Mouse (Mus musculus): ENCODE results near the gene Spag17.

Spag17 gene

GRCm38 (mm10) chr3:100032969-100033368 is 147.8 kb downstream of the Spag17 start:
- no peaks in the 10 kb centered on the region for H3K36me3 ChIP-seq (ENCODE audit: control insufficient read depth, insufficient read depth, low read length, poor library complexity, severe bottlenecking)
- no peaks in the 10 kb centered on the region for H3K27me3 ChIP-seq (ENCODE audit: control insufficient read depth, insufficient read depth, low read length, poor library complexity, severe bottlenecking)
- DNase-seq (ENCODE audit: low read depth, low spot score) = no peak

- H3K27me3 ChIP-seq (ENCODE audit: control insufficient read depth, insufficient read depth, low read length, poor library complexity, severe bottlenecking) = no peaks in the 10 kb centered on the region
- DNase-seq (ENCODE audit: low read depth, low spot score) = no peak
- no peaks in the 10 kb centered on the region for H3K36me3 ChIP-seq (ENCODE audit: control insufficient read depth, insufficient read depth, low read length, poor library complexity, severe bottlenecking)
Observed at GRCm38 (mm10) chr3:100034366-100034956, 149.3 kb downstream of the Spag17 start.

GRCm38 (mm10) chr3:100035097-100035496 is 149.9 kb downstream of the Spag17 start:
- Histone ChIP-seq H3K36me3 (ENCODE audit: control insufficient read depth, insufficient read depth, low read length, poor library complexity, severe bottlenecking) (no peaks in the 10 kb centered on the region), H3K27me3 (ENCODE audit: control insufficient read depth, insufficient read depth, low read length, poor library complexity, severe bottlenecking) (no peaks in the 10 kb centered on the region)
- no peak for DNase-seq (ENCODE audit: low read depth, low spot score)

- Histone ChIP-seq H3K36me3 (ENCODE audit: control insufficient read depth, insufficient read depth, low read length, poor library complexity, severe bottlenecking) (no peaks in the 10 kb centered on the region), H3K27me3 (ENCODE audit: control insufficient read depth, insufficient read depth, low read length, poor library complexity, severe bottlenecking) (no peaks in the 10 kb centered on the region)
- DNase-seq (ENCODE audit: low read depth, low spot score) = no peak
Observed at GRCm38 (mm10) chr3:100036846-100037245, 151.6 kb downstream of the Spag17 start.

GRCm38 (mm10) chr3:100074406-100074805 is 189.2 kb downstream of the Spag17 start:
- Histone ChIP-seq H3K27me3 (ENCODE audit: control insufficient read depth, insufficient read depth, low read length, poor library complexity, severe bottlenecking) (no peaks in the 10 kb centered on the region), H3K36me3 (ENCODE audit: control insufficient read depth, insufficient read depth, low read length, poor library complexity, severe bottlenecking) (no peaks in the 10 kb centered on the region)
- DNase-seq (ENCODE audit: low read depth, low spot score) = no peak

GRCm38 (mm10) chr3:100102386-100103092 is 217.3 kb downstream of the Spag17 start:
- Histone ChIP-seq H3K27me3 (ENCODE audit: control insufficient read depth, insufficient read depth, low read length, poor library complexity, severe bottlenecking) (no peaks in the 10 kb centered on the region), H3K36me3 (ENCODE audit: control insufficient read depth, insufficient read depth, low read length, poor library complexity, severe bottlenecking) (no peaks in the 10 kb centered on the region)
- no peak for DNase-seq (ENCODE audit: low read depth, low spot score)

GRCm38 (mm10) chr3:100106736-100107135 is 221.5 kb downstream of the Spag17 start:
- no peak for DNase-seq (ENCODE audit: low read depth, low spot score)
- H3K27me3 ChIP-seq (ENCODE audit: control insufficient read depth, insufficient read depth, low read length, poor library complexity, severe bottlenecking) = no peaks in the 10 kb centered on the region
- H3K36me3 ChIP-seq (ENCODE audit: control insufficient read depth, insufficient read depth, low read length, poor library complexity, severe bottlenecking) = no peaks in the 10 kb centered on the region

GRCm38 (mm10) chr3:100118681-100119080 is 233.5 kb downstream of the Spag17 start:
- no peaks in the 10 kb centered on the region for H3K27me3 ChIP-seq (ENCODE audit: control insufficient read depth, insufficient read depth, low read length, poor library complexity, severe bottlenecking)
- no peak for DNase-seq (ENCODE audit: low read depth, low spot score)

GRCm38 (mm10) chr3:100121961-100122360 is 236.8 kb downstream of the Spag17 start:
- no peak for DNase-seq (ENCODE audit: low read depth, low spot score)
- H3K27me3 ChIP-seq (ENCODE audit: control insufficient read depth, insufficient read depth, low read length, poor library complexity, severe bottlenecking) = no peaks in the 10 kb centered on the region

More at GRCm38 (mm10) chr3:100118681-100119080, 233.5 kb downstream of the Spag17 start:
- no peaks in the 10 kb centered on the region for H3K36me3 ChIP-seq (ENCODE audit: control insufficient read depth, insufficient read depth, low read length, poor library complexity, severe bottlenecking)

GRCm38 (mm10) chr3:100122445-100122844 is 237.2 kb downstream of the Spag17 start:
- no peak for DNase-seq (ENCODE audit: low read depth, low spot score)
- no peaks in the 10 kb centered on the region for H3K27me3 ChIP-seq (ENCODE audit: control insufficient read depth, insufficient read depth, low read length, poor library complexity, severe bottlenecking)

More at GRCm38 (mm10) chr3:100121961-100122360, 236.8 kb downstream of the Spag17 start:
- H3K36me3 ChIP-seq (ENCODE audit: control insufficient read depth, insufficient read depth, low read length, poor library complexity, severe bottlenecking) = no peaks in the 10 kb centered on the region

GRCm38 (mm10) chr3:100160682-100161445 is 275.7 kb downstream of the Spag17 start:
- peak; percentile 34 for DNase-seq (ENCODE audit: low read depth, low spot score)

More at GRCm38 (mm10) chr3:100122445-100122844, 237.2 kb downstream of the Spag17 start:
- no peaks in the 10 kb centered on the region for H3K36me3 ChIP-seq (ENCODE audit: control insufficient read depth, insufficient read depth, low read length, poor library complexity, severe bottlenecking)

GRCm38 (mm10) chr3:100161665-100162314 is 276.6 kb downstream of the Spag17 start:
- DNase-seq (ENCODE audit: low read depth, low spot score) = peak; percentile 9
- peaks cover 2% of the 10 kb centered on the region for H3K36me3 ChIP-seq (ENCODE audit: control insufficient read depth, insufficient read depth, low read length, poor library complexity, severe bottlenecking)
- no peaks in the 10 kb centered on the region for H3K27me3 ChIP-seq (ENCODE audit: control insufficient read depth, insufficient read depth, low read length, poor library complexity, severe bottlenecking)

More at GRCm38 (mm10) chr3:100160682-100161445, 275.7 kb downstream of the Spag17 start:
- Histone ChIP-seq H3K27me3 (ENCODE audit: control insufficient read depth, insufficient read depth, low read length, poor library complexity, severe bottlenecking) (no peaks in the 10 kb centered on the region), H3K36me3 (ENCODE audit: control insufficient read depth, insufficient read depth, low read length, poor library complexity, severe bottlenecking) (peaks cover 8% of the 10 kb centered on the region)

- peaks cover 3% of the 10 kb centered on the region for H3K36me3 ChIP-seq (ENCODE audit: control insufficient read depth, insufficient read depth, low read length, poor library complexity, severe bottlenecking)
- DNase-seq (ENCODE audit: low read depth, low spot score) = peak; percentile 96
Observed at GRCm38 (mm10) chr3:100162315-100163105, 277.3 kb downstream of the Spag17 start, which contains the start of the genes Gdap2 and Wdr3. Gene Gdap2 (plus strand): TSS chr3:100162381. Gene Wdr3 (minus strand): TSS chr3:100162407.

GRCm38 (mm10) chr3:100163556-100163955 is 278.4 kb downstream of the Spag17 start:
- H3K36me3 ChIP-seq (ENCODE audit: control insufficient read depth, insufficient read depth, low read length, poor library complexity, severe bottlenecking) = peaks cover 2% of the 10 kb centered on the region; the same call in 1 of the 2 replicates
- H3K27me3 ChIP-seq (ENCODE audit: control insufficient read depth, insufficient read depth, low read length, poor library complexity, severe bottlenecking) = no peaks in the 10 kb centered on the region
- DNase-seq (ENCODE audit: low read depth, low spot score) = no peak

More at GRCm38 (mm10) chr3:100162315-100163105, 277.3 kb downstream of the Spag17 start, which contains the start of the genes Gdap2 and Wdr3:
- H3K27me3 ChIP-seq (ENCODE audit: control insufficient read depth, insufficient read depth, low read length, poor library complexity, severe bottlenecking) = no peaks in the 10 kb centered on the region
